Mouse (Mus musculus) midbrain, embryonic 13.5 days (tissue): Measurements from ENCODE around the gene Pmm2. TPM values are rescaled to one million over a fixed set of nuclear protein-coding genes. Genes with fewer than 3 reads are reported as not detected.

ENCODE experiments used
- ATAC-seq: fragments of 200-750 bp; cut with Nextera tagmentation; 2 replicates; pipeline ENCODE4 v1.8.0; 2017; ENCODE audit warnings: mild to moderate bottlenecking, moderate TSS enrichment, moderate library complexity
- H3K27ac ChIP-seq: fragments of 300-500 bp; sonication (generic); 2 replicates; pipeline ENCODE4 v1.5.1; 2015; ENCODE audit warnings: inconsistent platforms, mild to moderate bottlenecking, moderate library complexity
- H3K27me3 ChIP-seq: fragments of 300-500 bp; sonication (generic); 2 replicates; pipeline ENCODE4 v1.6.1; 2015; ENCODE audit warnings: mild to moderate bottlenecking, inconsistent platforms
- H3K36me3 ChIP-seq: fragments of 300-500 bp; sonication (generic); 2 replicates; pipeline ENCODE4 v1.6.1; 2015; ENCODE audit warnings: mild to moderate bottlenecking, inconsistent platforms
- H3K4me1 ChIP-seq: fragments of 300-500 bp; sonication (generic); replicated peaks from 2 replicates; pipeline ENCODE4 v1.6.1; 2015; ENCODE audit warnings: inconsistent platforms
- H3K4me2 ChIP-seq: fragments of 300-500 bp; sonication (generic); replicated peaks from 2 replicates; pipeline ENCODE4 v1.6.1; 2015; ENCODE audit warnings: moderate library complexity, mild to moderate bottlenecking, inconsistent platforms
- H3K4me3 ChIP-seq: fragments of 300-500 bp; sonication (generic); replicated peaks from 2 replicates; pipeline ENCODE4 v1.5.1; 2015; ENCODE audit warnings: mild to moderate bottlenecking, inconsistent platforms
- H3K9ac ChIP-seq: fragments of 300-500 bp; sonication (generic); replicated peaks from 2 replicates; pipeline ENCODE4 v1.6.1; 2015; ENCODE audit warnings: mild to moderate bottlenecking, inconsistent platforms
- H3K9me3 ChIP-seq: fragments of 300-500 bp; sonication (generic); 2 replicates; pipeline ENCODE4 v1.6.1; 2016; ENCODE audit warnings: mild to moderate bottlenecking, inconsistent platforms
- WGBS: fragments of 180-500 bp; shearing (Covaris S2); methylation state at CpG from one replicate; pipeline ENCODE4 v1.1.7; 2015; 5-methylcytosine and 5-hydroxymethylcytosine counted together
- polyA plus RNA-seq: library from polyadenylated mRNA; unstranded; fragments of >200 nt; fragmentation: Nextera tagmentation; extraction: Ambion mirVana; gene quantifications from 2 replicates; pipeline ENCODE4 v1.2.1, GENCODE M21; 2015

The Pmm2 gene
- polyA plus RNA-seq, 1 experiment from 2014 or later: 54.0 TPM

DNA sequence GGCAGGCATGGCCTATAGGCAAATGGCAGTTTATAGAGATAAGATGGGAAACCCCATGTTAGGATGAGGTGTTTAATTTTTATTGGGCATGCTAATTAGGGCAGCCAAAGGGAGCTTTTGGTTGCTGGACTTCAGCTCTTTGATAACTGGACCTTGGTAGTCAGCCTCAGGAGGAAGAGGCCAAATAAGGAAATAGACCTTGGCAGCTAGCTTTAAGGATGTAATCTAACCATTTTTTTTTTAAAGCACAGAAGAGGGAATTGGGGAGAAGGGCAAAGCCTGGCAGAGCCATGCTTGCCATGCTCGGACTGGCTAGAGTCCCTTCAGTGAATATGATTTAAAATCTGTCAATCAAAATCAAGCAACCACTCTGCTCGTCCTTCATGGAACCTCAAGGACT, 7.1 kb upstream of the Pmm2 start:
- H3K9ac ChIP-seq: no peak overlapping the region
- WGBS: 80% methylated on average over 2 of the region's 2 CpGs
- no peak overlapping the region for H3K4me3 ChIP-seq
- H3K27me3 ChIP-seq: no peaks in the 10 kb centered on the region
- H3K36me3 ChIP-seq: peaks cover 34% of the 10 kb centered on the region
- ATAC-seq: no peak
- no peak overlapping the region for H3K27ac ChIP-seq
- no peaks in the 10 kb centered on the region for H3K9me3 ChIP-seq
- H3K4me2 ChIP-seq: no peak overlapping the region
- H3K4me1 ChIP-seq: peaks cover 6% of the 10 kb centered on the region

DNA sequence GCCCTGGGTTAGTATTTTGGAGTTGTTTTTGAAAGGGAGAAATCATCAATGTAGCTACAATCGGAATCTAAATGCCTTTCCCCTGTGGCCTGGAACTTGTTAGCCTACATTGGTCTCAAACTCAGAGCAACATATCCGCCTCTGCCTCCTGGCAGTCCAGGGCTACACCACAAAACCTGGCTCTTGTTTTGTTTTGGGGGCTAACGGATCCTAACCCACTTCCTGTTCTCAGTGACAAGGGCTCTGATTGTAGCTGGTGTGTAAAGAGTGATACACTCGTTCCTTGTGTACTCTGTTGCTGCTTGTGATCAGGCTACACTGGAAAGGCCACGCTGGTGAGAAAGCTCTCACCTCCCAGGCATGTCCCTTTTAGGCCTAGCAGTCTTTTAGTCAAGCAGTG, 6.0 kb upstream of the Pmm2 start:
- Histone ChIP-seq H3K36me3 (peaks cover 40% of the 10 kb centered on the region), H3K27ac (no peak overlapping the region), H3K9me3 (no peaks in the 10 kb centered on the region), H3K27me3 (no peaks in the 10 kb centered on the region), H3K9ac (no peak overlapping the region), H3K4me3 (no peak overlapping the region), H3K4me1 (peaks cover 17% of the 10 kb centered on the region), H3K4me2 (no peak overlapping the region)
- ATAC-seq: no peak
- 90% methylated on average over 5 of the region's 5 CpGs for WGBS

DNA sequence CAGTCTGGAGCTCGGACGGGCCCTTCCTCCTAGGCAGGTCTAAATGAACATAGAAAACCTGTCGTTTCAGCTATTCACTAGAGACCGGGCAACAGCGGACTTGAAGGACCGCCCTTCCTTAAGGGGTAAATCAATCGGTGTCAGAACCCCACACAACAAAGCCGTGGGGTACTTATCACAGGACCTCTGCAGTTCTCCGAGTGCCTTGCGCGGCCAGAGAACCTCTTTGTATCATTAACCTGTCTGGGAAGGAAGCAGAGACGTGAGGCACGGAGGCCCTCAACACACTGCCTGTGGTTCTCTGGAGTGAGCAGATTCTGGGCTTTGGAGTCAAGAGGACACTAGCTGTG, 632 bp upstream of the Pmm2 start:
- Histone ChIP-seq H3K9ac (peak overlapping the region; percentile 86), H3K4me1 (peaks cover 31% of the 10 kb centered on the region), H3K27ac (peak overlapping the region; percentile 80), H3K9me3 (no peaks in the 10 kb centered on the region), H3K36me3 (peaks cover 42% of the 10 kb centered on the region), H3K4me2 (peak overlapping the region; percentile 95), H3K4me3 (peak overlapping the region; percentile 85), H3K27me3 (no peaks in the 10 kb centered on the region)
- no peak; the same call in 1 of the 2 replicates for ATAC-seq
- WGBS: under 1% methylated on average over 13 of the region's 13 CpGs

DNA sequence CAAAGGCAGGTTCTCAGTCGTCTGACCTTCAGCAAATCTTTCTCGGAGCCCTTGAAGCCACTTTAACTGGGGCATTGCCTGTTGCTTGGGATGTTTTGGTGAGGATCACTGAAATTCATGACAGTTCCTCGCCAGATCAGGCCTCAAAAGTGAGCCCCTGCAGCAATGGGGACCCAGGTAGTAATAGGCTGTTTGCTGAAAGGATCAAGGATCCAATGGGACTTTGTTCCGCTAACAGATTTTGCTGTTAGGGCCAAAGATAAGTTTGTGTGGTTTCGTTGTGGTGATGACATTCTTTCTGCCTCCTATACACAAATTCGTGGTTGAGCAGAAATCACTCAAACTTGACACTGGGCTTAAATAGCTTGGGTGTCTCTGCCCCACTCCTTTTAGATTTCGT, 657 bp downstream of the Pmm2 start:
- peaks cover 43% of the 10 kb centered on the region for H3K36me3 ChIP-seq
- WGBS: 44% methylated on average over 7 of the region's 7 CpGs
- H3K27ac ChIP-seq: peak overlapping the region; percentile 80
- no peaks in the 10 kb centered on the region for H3K27me3 ChIP-seq
- H3K9me3 ChIP-seq: no peaks in the 10 kb centered on the region
- no peak for ATAC-seq
- peak overlapping the region; percentile 85 for H3K4me3 ChIP-seq
- H3K4me1 ChIP-seq: peaks cover 31% of the 10 kb centered on the region
- peak overlapping the region; percentile 95 for H3K4me2 ChIP-seq
- peak overlapping the region; percentile 86 for H3K9ac ChIP-seq

DNA sequence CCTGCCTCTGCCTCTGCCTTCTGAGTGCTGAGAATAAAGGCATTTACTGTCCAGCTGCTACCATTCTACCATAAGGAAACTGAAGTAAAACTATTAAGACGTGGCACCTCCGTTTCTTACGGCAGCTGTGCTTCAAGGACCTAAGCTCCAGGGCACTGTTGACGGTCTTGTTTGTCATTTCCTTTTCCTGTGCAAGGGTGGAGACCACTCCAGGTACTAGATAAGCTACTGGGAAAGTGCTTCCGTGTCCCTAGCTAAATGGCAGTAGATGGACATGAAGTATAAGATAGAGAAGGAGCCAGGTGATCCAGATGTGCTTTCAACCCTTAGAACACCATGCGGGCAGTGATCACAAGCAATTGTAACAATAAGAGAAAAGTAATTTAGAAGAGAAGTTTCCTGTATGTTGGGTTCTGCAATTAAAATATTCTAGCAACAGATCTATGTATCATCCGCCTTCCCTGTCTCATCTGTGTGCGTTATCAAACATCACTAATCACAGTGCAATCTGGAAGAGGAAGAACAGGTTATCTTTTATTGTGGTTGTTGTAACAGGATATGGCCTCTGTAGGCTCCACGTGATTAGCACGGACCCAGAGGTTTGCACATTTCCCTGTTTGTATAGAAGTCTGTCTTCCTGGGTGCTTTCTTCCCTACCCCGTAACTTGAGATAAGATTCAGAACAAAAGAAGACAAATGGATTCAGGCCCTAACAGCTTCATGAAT, 2.2 kb downstream of the Pmm2 start:
- H3K27ac ChIP-seq: no peak overlapping the region
- 96% methylated on average over 11 of the region's 11 CpGs for WGBS
- H3K4me2 ChIP-seq: no peak overlapping the region
- H3K9me3 ChIP-seq: no peaks in the 10 kb centered on the region
- ATAC-seq: no peak
- no peaks in the 10 kb centered on the region for H3K27me3 ChIP-seq
- H3K36me3 ChIP-seq: peaks cover 50% of the 10 kb centered on the region
- no peak overlapping the region for H3K4me3 ChIP-seq
- H3K9ac ChIP-seq: no peak overlapping the region
- peaks cover 28% of the 10 kb centered on the region for H3K4me1 ChIP-seq

DNA sequence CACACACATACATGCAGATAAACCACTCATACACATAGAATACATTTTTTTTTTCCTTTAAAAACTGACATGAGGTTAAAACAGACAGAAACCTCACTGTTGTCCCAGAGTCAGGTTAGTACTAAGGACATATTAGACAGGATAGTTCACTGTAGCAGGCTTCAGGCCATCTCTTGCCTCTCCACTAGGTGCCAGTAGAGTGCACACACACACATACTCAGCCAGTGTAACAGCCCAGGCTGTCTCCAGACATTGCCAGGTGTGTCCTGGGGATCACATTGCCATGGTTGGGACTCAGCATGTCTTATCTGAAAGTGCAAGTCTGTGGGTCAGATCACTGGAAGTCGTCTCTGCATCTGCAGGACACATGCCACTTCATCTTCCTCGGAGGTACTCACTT, 6.4 kb downstream of the Pmm2 start:
- 83% methylated on average over 2 of the region's 2 CpGs for WGBS

DNA sequence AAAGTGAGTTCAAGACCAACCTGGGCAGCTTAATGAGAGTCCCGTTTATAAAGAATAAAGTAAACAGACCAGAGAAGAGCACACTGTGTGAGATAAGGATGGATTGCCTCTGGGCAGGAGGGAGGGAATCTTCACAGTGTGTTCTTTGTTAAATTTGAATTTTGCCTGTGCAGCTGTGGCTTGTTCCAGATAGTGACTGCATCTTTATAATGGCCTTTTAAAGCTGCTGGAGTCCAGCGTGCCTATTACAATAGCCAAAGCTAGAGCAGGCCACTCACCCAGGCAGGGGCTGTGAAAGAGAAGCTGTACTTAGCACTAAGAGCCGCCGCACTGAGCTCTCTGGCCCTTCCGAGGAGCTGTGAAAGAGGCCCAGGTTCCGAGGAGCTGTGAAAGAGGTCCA, 8.1 kb downstream of the Pmm2 start:
- H3K36me3 ChIP-seq: peaks cover 93% of the 10 kb centered on the region
- no peaks in the 10 kb centered on the region for H3K4me1 ChIP-seq
- no peak for ATAC-seq
- WGBS: 81% methylated on average over 6 of the region's 6 CpGs
- no peak overlapping the region for H3K4me2 ChIP-seq
- H3K27me3 ChIP-seq: no peaks in the 10 kb centered on the region
- H3K9ac ChIP-seq: no peak overlapping the region
- H3K4me3 ChIP-seq: no peak overlapping the region
- H3K9me3 ChIP-seq: no peaks in the 10 kb centered on the region
- H3K27ac ChIP-seq: no peak overlapping the region

More for the DNA sequence above, 6.4 kb downstream of the Pmm2 start:
- Histone ChIP-seq H3K36me3 (peaks cover 78% of the 10 kb centered on the region), H3K4me3 (no peak overlapping the region), H3K4me1 (peaks cover 1% of the 10 kb centered on the region), H3K9ac (no peak overlapping the region), H3K9me3 (no peaks in the 10 kb centered on the region), H3K27ac (no peak overlapping the region), H3K27me3 (no peaks in the 10 kb centered on the region), H3K4me2 (no peak overlapping the region)
- ATAC-seq: peak; percentile 58; the same call in 1 of the 2 replicates

DNA sequence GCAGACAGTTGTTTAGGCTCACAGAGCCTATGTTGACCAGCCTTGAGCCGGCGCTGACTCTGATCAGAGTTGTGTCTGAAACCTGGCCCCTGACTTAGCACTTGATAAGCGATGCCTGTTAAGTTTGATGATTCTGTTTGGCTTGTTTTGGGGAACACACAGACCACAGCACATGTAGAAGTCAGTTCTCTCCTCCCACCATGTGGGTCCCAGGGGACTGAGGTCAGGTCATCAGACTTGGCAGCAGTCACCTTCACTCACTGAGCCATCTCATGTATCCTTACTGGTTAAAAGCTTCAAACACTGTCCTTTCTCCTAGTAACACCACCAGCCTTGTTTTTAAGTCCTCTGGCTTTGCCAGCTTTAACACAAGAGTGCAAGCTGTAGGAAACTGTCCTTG, 12.5 kb downstream of the Pmm2 start:
- peaks cover 93% of the 10 kb centered on the region for H3K36me3 ChIP-seq

DNA sequence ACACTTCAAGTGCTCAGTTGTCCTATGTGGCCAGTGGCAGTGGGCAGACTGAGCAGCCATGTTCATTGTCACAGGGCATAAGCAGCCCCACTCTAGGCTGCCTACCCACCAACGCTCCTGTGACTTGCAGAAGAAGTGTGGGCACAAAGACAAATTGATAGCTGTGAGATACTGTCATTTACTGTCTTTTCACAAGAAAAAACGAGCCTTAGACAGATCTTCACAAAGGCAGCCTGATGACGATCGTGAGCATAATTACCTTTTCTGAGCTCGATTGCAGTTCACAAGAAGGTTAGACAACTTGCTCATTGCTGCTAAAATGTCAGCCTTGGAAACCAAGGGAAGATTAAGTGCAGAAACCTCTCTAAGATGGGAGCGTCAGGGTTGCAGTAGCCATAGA, 17.6 kb downstream of the Pmm2 start:
- WGBS: 92% methylated on average over 6 of the region's 6 CpGs
- Histone ChIP-seq H3K36me3 (peaks cover 92% of the 10 kb centered on the region), H3K27ac (no peak overlapping the region), H3K4me3 (no peak overlapping the region), H3K9me3 (no peaks in the 10 kb centered on the region), H3K4me1 (no peaks in the 10 kb centered on the region), H3K9ac (no peak overlapping the region), H3K27me3 (no peaks in the 10 kb centered on the region), H3K4me2 (no peak overlapping the region)
- no peak for ATAC-seq

More for the DNA sequence above, 12.5 kb downstream of the Pmm2 start:
- Histone ChIP-seq H3K9me3 (no peaks in the 10 kb centered on the region), H3K4me2 (no peak overlapping the region), H3K4me3 (no peak overlapping the region), H3K27ac (no peak overlapping the region), H3K4me1 (no peaks in the 10 kb centered on the region), H3K9ac (no peak overlapping the region), H3K27me3 (no peaks in the 10 kb centered on the region)
- no peak for ATAC-seq
- WGBS: 99% methylated on average over 3 of the region's 3 CpGs

DNA sequence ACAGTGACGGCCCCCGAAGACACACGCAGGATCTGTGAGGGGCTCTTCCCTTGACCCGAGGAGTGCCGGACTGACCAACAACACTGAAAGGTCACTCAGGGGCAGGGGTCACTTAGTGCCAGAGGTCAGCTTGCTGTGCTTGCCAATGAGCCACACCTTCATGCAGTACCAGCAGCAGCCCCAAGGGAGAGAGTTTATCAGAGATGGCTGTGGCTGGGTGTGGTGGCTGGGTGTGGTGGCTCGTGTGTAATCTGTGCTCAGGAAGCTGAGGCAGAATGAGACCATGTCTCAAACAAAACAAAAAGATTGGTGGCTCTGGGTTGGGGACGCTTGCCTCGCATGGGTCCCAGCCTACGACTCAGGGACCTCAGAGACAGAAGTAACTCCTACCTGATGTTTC, 18.1 kb downstream of the Pmm2 start:
- 87% methylated on average over 9 of the region's 9 CpGs for WGBS
- Histone ChIP-seq H3K4me1 (no peaks in the 10 kb centered on the region), H3K9me3 (no peaks in the 10 kb centered on the region), H3K4me2 (no peak overlapping the region), H3K36me3 (peaks cover 93% of the 10 kb centered on the region), H3K4me3 (no peak overlapping the region), H3K27me3 (no peaks in the 10 kb centered on the region), H3K27ac (no peak overlapping the region), H3K9ac (no peak overlapping the region)
- no peak for ATAC-seq

DNA sequence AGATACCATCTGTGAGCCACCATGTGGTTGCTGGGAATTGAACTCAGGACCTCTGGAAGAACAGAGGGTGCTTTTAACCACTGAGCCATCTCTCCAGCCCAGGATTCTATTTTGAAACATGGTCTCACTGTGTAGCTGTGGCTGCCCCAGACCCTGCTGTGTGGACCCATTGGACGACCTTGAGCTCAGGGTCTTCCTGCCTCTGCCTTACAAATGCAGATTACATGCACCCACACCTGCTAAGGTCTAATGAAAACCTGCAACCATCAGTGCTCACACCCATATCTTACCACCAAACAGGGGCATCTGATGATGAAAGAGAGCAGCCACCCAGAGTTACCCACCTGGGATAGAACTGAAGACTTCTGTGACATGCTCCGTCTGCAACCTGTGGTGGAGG, 18.8 kb downstream of the Pmm2 start:
- Histone ChIP-seq H3K27ac (no peak overlapping the region), H3K27me3 (no peaks in the 10 kb centered on the region), H3K4me3 (no peak overlapping the region), H3K9ac (no peak overlapping the region), H3K36me3 (peaks cover 91% of the 10 kb centered on the region), H3K4me2 (no peak overlapping the region), H3K9me3 (no peaks in the 10 kb centered on the region), H3K4me1 (no peaks in the 10 kb centered on the region)
- ATAC-seq: 0 out of 2 replicates have a peak, but pooled peaks have one; percentile 18
- WGBS: 81% methylated on average over 2 of the region's 2 CpGs

DNA sequence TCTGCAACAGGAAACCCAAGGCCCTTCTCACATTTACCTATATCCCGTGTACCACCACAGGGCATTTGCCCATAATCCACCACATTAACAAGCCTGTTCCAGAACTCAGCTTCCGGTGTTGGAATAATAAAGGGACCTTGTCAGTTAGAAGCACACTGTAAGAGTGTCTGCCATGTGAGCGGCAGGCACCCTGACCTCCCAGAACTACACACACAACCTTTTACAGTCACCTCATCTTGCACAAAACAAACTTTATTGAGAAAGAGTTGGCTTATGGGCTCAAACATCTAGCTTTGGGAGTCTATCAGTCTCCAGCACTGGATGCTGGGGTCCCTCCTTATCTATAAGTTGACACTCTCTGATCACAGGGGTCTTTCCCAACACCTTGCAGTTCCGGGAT, 20.9 kb downstream of the Pmm2 start:
- Histone ChIP-seq H3K36me3 (peaks cover 91% of the 10 kb centered on the region), H3K4me1 (peaks cover 3% of the 10 kb centered on the region; the same call in 1 of the 2 replicates)
- ATAC-seq: no peak

DNA sequence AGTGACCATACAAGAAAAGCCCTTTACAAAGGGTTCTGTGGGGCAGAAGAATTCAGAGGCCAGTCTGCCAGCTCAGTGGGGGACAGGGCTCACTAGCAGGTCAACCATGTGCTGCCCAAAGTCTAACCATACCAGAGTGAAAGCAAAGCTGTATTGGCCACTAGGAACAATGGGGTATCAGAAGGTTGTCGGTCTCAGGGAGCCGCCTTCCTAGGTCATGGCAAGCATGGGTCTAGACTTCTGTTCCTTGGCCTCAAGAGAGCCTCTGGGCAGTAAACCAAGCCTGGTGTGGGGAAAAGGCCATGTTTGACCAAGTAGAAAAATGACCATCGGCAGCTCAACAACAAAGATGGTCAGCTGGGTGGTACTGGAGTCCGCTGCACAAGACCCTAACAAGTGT, 21.3 kb downstream of the Pmm2 start:
- Histone ChIP-seq H3K4me2 (no peak overlapping the region), H3K4me1 (peaks cover 7% of the 10 kb centered on the region; the same call in 1 of the 2 replicates), H3K27ac (no peak overlapping the region), H3K9ac (no peak overlapping the region), H3K4me3 (no peak overlapping the region), H3K27me3 (no peaks in the 10 kb centered on the region), H3K36me3 (peaks cover 91% of the 10 kb centered on the region), H3K9me3 (no peaks in the 10 kb centered on the region)
- 90% methylated on average over 4 of the region's 4 CpGs for WGBS
- ATAC-seq: no peak

More for the DNA sequence above, 20.9 kb downstream of the Pmm2 start:
- H3K9ac ChIP-seq: no peak overlapping the region
- H3K27ac ChIP-seq: no peak overlapping the region
- H3K4me3 ChIP-seq: no peak overlapping the region
- no peaks in the 10 kb centered on the region for H3K27me3 ChIP-seq
- no peak overlapping the region for H3K4me2 ChIP-seq
- WGBS: 83% methylated on average over 4 of the region's 4 CpGs
- H3K9me3 ChIP-seq: no peaks in the 10 kb centered on the region
